Mouse (Mus musculus) forebrain, embryonic 11.5 days (tissue): ENCODE measurements at regions not wholly inside any gene's neighbourhood (a gene's known extent, or its start where the extent isn't known, plus 50 kb on each side); places are given as distances from the start of the nearest gene placed in this dataset.

ENCODE experiments used
- ATAC-seq: fragments of 200-750 bp; cut with Nextera tagmentation; replicated peaks from 2 replicates; pipeline ENCODE4 v1.8.0; 2017; ENCODE audit warnings: moderate TSS enrichment; ENCODE audit not compliant: low FRiP score
- DNase-seq: peaks from one replicate; pipeline ENCODE4 v3.0.0-alpha.2; 2017; ENCODE audit warnings: low spot score
- H3K27ac ChIP-seq: fragments of 300-500 bp; sonication (generic); 2 replicates; pipeline ENCODE4 v1.5.1; 2014; ENCODE audit warnings: low read depth, low read length
- H3K27me3 ChIP-seq: fragments of 300-500 bp; sonication (generic); 2 replicates; pipeline ENCODE4 v1.6.1; 2014; ENCODE audit warnings: mild to moderate bottlenecking, low read length, mixed read lengths; ENCODE audit not compliant: control insufficient read depth, insufficient read depth
- H3K36me3 ChIP-seq: fragments of 300-500 bp; sonication (generic); 2 replicates; pipeline ENCODE4 v1.6.1; 2014; ENCODE audit warnings: mild to moderate bottlenecking, low read length, moderate library complexity, mixed read lengths; ENCODE audit not compliant: control insufficient read depth, insufficient read depth
- H3K4me1 ChIP-seq: fragments of 300-500 bp; sonication (generic); replicated peaks from 2 replicates; pipeline ENCODE4 v1.6.1; 2014; ENCODE audit warnings: low read length, mixed read lengths; ENCODE audit not compliant: control insufficient read depth, insufficient read depth
- H3K4me2 ChIP-seq: fragments of 300-500 bp; sonication (generic); 2 replicates; pipeline ENCODE4 v1.6.1; 2014; ENCODE audit warnings: low read depth, mild to moderate bottlenecking, low read length, moderate library complexity, mixed read lengths; ENCODE audit not compliant: severe bottlenecking
- H3K4me3 ChIP-seq: fragments of 300-500 bp; sonication (generic); 2 replicates; pipeline ENCODE4 v1.5.1; 2014; ENCODE audit warnings: low read depth, low read length
- H3K9ac ChIP-seq: fragments of 300-500 bp; sonication (generic); 2 replicates; pipeline ENCODE4 v1.6.1; 2014; ENCODE audit warnings: low read length
- H3K9me3 ChIP-seq: fragments of 300-500 bp; sonication (generic); 2 replicates; pipeline ENCODE4 v1.6.1; 2016; ENCODE audit warnings: low read length, mixed read lengths; ENCODE audit not compliant: control insufficient read depth
- WGBS: fragments of 180-500 bp; shearing (Covaris S2); extraction: QIAGEN DNeasy Blood & Tissue Kit; methylation state at CpG from one replicate; pipeline ENCODE4 v1.1.7; 2014; 5-methylcytosine and 5-hydroxymethylcytosine counted together

DNA sequence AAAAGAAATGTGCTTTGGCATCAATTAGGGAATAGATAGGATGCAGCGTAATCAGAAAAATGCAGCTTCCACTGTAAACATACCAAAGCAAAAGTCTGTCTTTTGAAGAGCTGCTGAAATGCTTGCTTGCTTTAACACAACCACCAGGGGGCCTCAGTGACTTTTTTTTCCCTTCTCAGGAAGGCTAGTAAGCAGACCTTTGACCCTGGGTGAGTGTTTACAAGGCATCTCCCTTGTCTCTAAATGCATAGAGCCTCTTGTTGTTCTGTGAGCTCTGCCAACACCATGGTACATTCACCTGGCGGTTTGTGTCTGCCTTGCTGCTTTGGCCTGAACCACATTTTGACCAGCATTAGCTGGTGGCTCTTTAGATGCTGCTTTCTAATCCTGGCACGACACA lies 191.9 kb upstream of the C9orf72 start:
- Histone ChIP-seq H3K9ac (no peak overlapping the region), H3K36me3 (no peaks in the 10 kb centered on the region), H3K4me2 (no peak overlapping the region), H3K4me1 (no peaks in the 10 kb centered on the region), H3K27ac (no peak overlapping the region), H3K27me3 (no peaks in the 10 kb centered on the region), H3K4me3 (no peak overlapping the region), H3K9me3 (no peaks in the 10 kb centered on the region)
- ATAC-seq = peak; percentile 66; the same call in 1 of the 2 replicates
- DNase-seq = peak; percentile 70
- 58% methylated on average over 3 of the region's 3 CpGs for WGBS

DNA sequence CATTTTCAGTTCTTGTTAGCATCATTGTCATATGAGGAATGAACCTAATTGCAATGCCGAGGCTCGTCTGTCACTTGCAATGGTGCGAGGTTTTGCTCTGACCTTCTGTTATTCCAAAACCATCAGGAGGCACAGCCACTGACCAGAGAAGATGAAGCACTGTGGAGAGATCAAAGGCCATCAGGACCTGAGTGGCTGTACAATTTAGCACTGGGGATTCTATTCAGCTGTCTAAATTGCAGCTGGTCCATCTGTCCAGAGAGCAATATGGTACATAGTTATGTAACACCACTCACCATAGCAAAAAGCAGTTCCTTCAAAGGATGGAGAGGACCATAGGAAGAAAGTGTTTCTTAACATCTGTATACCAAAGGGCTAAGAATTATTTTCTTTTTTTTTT lies 187.5 kb upstream of the C9orf72 start:
- ATAC-seq = 0 out of 2 replicates have a peak, but pooled peaks have one; percentile 10
- Histone ChIP-seq H3K4me1 (no peaks in the 10 kb centered on the region), H3K27ac (no peak overlapping the region), H3K36me3 (no peaks in the 10 kb centered on the region), H3K9me3 (no peaks in the 10 kb centered on the region), H3K4me2 (no peak overlapping the region), H3K9ac (no peak overlapping the region), H3K27me3 (no peaks in the 10 kb centered on the region), H3K4me3 (no peak overlapping the region)
- no peak for DNase-seq
- 56% methylated on average over 3 of the region's 3 CpGs for WGBS

DNA sequence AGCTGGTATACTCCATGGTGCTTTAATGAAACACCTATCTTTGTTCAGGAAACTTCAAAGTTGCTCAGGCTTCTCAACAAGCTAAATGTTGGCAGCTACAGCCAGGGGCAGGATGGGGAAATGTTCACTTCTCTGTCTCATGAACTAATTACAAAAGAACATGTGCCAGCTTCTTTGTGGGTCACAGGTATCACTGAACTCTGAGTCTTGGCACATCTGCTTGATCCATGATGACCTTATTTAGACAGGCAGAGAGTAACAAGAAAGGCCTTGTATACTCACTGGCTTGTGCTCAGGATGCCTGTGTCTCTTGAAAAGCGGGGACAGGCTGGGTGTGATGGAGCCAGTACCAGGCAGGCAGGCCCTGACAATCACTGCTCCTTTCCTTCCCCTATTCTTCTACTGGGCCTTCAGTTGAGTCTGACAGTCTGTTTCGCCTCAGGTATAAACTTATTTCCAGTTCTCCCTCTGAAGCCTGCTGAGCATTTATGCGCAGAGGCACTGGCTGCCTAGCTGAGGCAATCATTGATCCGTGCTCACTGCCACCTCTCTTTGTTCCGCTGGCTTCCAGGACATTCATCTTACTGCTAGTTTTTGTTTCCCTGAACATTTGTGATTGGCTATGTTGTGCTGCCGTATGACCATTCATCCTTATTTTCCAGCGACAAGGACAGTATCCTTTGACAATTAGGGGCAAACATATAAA lies 179.5 kb upstream of the C9orf72 start:
- Histone ChIP-seq H3K4me2 (no peak overlapping the region), H3K4me1 (no peaks in the 10 kb centered on the region), H3K9me3 (no peaks in the 10 kb centered on the region), H3K27me3 (no peaks in the 10 kb centered on the region), H3K4me3 (no peak overlapping the region), H3K36me3 (no peaks in the 10 kb centered on the region), H3K9ac (no peak overlapping the region), H3K27ac (no peak overlapping the region)
- DNase-seq (no peak), ATAC-seq (no peak)
- WGBS = 75% methylated on average over 7 of the region's 7 CpGs

DNA sequence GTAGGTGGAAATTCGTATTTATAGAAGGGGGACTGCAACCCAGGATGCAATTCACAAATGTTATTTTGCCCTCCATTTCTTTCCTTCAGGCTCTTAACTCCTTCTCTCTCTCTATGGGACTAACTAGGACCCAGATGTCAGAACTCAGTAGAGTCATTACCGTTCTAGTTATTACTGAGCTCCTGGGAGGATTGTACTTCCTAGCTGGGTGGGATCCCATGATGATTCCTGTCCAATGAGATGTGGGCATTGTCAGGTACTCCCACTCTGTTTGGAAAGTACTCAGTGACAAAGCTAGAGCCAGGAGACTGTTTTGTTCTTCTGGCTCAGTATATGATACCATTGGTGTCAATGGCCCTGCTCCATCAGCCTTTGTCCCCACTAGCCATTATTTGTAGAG lies 178.1 kb upstream of the C9orf72 start:
- Histone ChIP-seq H3K4me3 (no peak overlapping the region), H3K36me3 (no peaks in the 10 kb centered on the region), H3K9ac (no peak overlapping the region), H3K4me1 (no peaks in the 10 kb centered on the region), H3K9me3 (no peaks in the 10 kb centered on the region), H3K4me2 (no peak overlapping the region), H3K27me3 (no peaks in the 10 kb centered on the region), H3K27ac (no peak overlapping the region)
- ATAC-seq (no peak), DNase-seq (no peak)
- WGBS = 87% methylated on average over 2 of the region's 2 CpGs

DNA sequence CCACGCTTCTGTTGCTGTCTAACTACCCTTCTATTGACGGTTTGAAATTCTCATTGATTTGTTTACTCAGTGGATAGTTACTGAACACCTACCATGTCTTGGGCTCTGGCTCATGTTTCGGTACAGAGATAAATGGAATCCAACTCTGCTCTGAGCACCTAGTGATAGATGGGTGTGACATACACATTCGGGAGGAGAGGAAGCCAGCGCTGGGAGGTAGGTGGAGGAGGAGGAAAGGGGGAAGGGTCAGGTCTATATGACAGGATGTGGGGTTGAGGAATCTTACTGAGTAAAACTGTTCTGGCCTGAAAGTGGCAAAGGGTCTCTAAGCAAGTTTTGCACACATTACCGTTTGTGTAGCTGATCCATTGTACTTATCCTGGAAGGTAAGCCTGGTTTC lies 177.6 kb upstream of the C9orf72 start:
- Histone ChIP-seq H3K9ac (no peak overlapping the region), H3K9me3 (no peaks in the 10 kb centered on the region), H3K27ac (no peak overlapping the region), H3K27me3 (no peaks in the 10 kb centered on the region), H3K4me3 (no peak overlapping the region), H3K36me3 (no peaks in the 10 kb centered on the region), H3K4me1 (no peaks in the 10 kb centered on the region), H3K4me2 (no peak overlapping the region)
- ATAC-seq (no peak), DNase-seq (no peak)
- WGBS = 86% methylated on average over 6 of the region's 6 CpGs

DNA sequence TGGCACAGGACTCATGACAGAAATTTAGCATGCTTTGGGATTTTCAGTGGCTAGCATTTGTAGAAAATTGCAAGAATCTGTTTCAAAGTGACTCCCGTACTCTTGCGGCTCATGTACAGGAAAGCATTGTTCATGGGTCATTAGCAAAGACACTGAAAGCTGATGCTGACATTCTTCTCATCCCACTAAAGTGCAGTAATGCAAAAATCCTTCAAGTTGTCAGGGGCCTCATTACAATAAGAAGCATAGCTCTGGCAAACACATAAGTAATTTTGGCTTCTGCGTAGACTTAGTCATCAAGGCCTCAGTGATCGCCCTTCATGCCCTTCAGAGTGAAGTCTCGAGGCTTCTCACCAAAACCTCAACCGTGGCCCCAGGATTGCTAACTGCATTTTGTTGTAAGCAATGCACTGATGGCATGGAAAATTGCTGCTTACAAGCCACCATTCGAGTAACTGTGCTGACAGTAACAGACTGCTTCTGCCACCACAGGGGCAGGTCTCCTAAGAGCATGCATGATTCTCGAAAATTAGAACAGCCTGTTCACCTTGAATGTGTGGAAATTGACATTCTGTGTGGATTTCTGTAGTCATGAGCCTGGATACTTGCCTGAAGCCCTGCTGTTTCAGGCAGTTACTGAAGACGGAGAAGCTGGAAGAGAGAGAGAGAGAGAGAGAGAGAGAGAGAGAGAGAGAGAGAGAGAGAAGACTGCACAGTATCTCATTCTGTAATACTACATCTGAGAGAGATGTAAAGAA lies 176.6 kb upstream of the C9orf72 start:
- H3K27ac ChIP-seq = no peak overlapping the region
- ATAC-seq = no peak
- 75% methylated on average over 9 of the region's 9 CpGs for WGBS

DNA sequence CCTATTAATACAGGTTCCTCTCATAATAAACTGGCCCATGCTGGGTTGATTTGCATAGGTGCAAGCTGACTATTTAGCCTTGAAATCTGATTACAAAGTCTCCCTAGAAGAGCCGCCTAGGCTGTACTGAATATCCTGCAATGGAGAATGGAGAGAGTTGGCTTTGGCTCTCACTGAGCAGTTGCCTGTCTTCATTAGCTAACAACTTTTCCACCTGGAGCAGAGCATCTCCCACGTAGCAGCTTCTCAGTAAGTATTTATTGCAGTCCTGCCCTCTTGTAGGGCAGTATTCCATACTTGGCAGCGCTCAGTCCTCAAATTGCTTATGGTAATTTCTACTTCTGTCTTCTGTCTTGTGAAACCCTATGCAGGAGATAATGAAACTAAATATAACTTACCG lies 175.8 kb upstream of the C9orf72 start:
- no peak for ATAC-seq
- DNase-seq = no peak
- 73% methylated on average over 4 of the region's 4 CpGs for WGBS

More for the DNA sequence above, 176.6 kb upstream of the C9orf72 start:
- Histone ChIP-seq H3K36me3 (no peaks in the 10 kb centered on the region), H3K4me3 (no peak overlapping the region), H3K4me1 (no peaks in the 10 kb centered on the region), H3K4me2 (no peak overlapping the region), H3K27me3 (no peaks in the 10 kb centered on the region), H3K9me3 (no peaks in the 10 kb centered on the region), H3K9ac (no peak overlapping the region)
- no peak for DNase-seq

DNA sequence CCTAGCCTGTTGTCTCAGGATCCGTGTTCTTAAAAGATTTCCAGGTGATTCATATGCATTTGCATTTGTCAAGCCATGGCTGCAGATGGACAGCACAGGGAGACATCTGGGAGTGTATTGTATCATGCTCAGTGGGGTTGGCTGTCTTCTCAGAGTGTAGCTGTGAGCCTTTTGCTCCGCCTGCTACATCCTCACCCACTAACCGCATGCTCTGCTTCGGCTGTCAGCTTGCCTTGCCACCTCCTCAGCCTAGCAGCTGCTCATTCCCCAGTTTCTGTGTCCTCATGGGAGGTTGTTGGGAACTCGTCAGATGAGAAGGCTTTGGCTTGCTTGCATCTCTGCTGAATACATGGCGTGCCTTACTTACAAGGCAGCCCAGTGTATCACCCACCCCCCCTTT lies 174.5 kb upstream of the C9orf72 start:
- Histone ChIP-seq H3K9me3 (no peaks in the 10 kb centered on the region), H3K9ac (no peak overlapping the region), H3K27ac (no peak overlapping the region), H3K4me2 (no peak overlapping the region), H3K27me3 (no peaks in the 10 kb centered on the region), H3K4me1 (no peaks in the 10 kb centered on the region), H3K4me3 (no peak overlapping the region), H3K36me3 (no peaks in the 10 kb centered on the region)
- DNase-seq (no peak), ATAC-seq (no peak)
- WGBS = 87% methylated on average over 6 of the region's 6 CpGs

More for the DNA sequence above, 175.8 kb upstream of the C9orf72 start:
- no peaks in the 10 kb centered on the region for H3K9me3 ChIP-seq
- no peak overlapping the region for H3K27ac ChIP-seq
- no peaks in the 10 kb centered on the region for H3K27me3 ChIP-seq
- no peak overlapping the region for H3K4me2 ChIP-seq
- no peaks in the 10 kb centered on the region for H3K4me1 ChIP-seq
- H3K36me3 ChIP-seq = no peaks in the 10 kb centered on the region
- H3K9ac ChIP-seq = no peak overlapping the region
- no peak overlapping the region for H3K4me3 ChIP-seq

DNA sequence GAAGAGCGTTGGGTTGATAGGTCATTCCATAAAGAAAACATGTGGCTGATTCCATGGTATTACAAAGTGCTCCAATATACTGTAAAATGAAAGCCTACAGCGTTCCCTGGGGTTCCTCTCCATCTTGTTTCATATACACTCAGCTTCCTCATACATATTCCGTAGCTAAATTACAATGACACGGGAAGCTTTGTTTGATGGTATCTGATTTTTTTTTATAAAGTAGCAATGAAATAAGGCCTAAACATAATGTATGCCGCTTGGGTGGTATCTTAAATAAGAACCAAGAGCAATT lies 169.6 kb upstream of the C9orf72 start:
- WGBS = 87% methylated on average over 5 of the region's 5 CpGs
- no peak overlapping the region for H3K9ac ChIP-seq
- H3K27ac ChIP-seq = no peak overlapping the region
- H3K4me2 ChIP-seq = no peak overlapping the region
- H3K36me3 ChIP-seq = no peaks in the 10 kb centered on the region
- no peak for DNase-seq
- ATAC-seq = no peak
- H3K4me3 ChIP-seq = no peak overlapping the region
- no peaks in the 10 kb centered on the region for H3K27me3 ChIP-seq
- no peaks in the 10 kb centered on the region for H3K9me3 ChIP-seq
- H3K4me1 ChIP-seq = no peaks in the 10 kb centered on the region
